Mouse (Mus musculus) stomach, postnatal 0 days (tissue): Measurements from ENCODE around the gene Eif3k. TPM values are rescaled to one million over a fixed set of nuclear protein-coding genes. Genes with fewer than 3 reads are reported as not detected.

Experiments used
- ATAC-seq: fragments of 200-750 bp; cut with Nextera tagmentation; 2 replicates; pipeline ENCODE4 v1.8.0; 2017; ENCODE audit not compliant: low FRiP score, low TSS enrichment
- DNase-seq: peaks from one replicate; pipeline ENCODE4 v3.0.0-alpha.2; 2016; ENCODE audit warnings: low spot score
- H3K27ac ChIP-seq: fragments of 300-500 bp; sonication (generic); replicated peaks from 2 replicates; pipeline ENCODE4 v1.5.1; 2014; ENCODE audit warnings: mild to moderate bottlenecking, control low read depth
- H3K27me3 ChIP-seq: fragments of 300-500 bp; sonication (generic); 2 replicates; pipeline ENCODE4 v1.6.1; 2014; ENCODE audit warnings: low read length; ENCODE audit not compliant: control insufficient read depth, insufficient read depth
- H3K36me3 ChIP-seq: fragments of 300-500 bp; sonication (generic); 2 replicates; pipeline ENCODE4 v1.6.1; 2014; ENCODE audit warnings: low read length, mixed read lengths; ENCODE audit not compliant: control insufficient read depth, insufficient read depth
- H3K4me1 ChIP-seq: fragments of 300-500 bp; sonication (generic); replicated peaks from 2 replicates; pipeline ENCODE4 v1.6.1; 2014; ENCODE audit warnings: antibody characterized with exemption; ENCODE audit not compliant: control insufficient read depth, insufficient read depth
- H3K4me2 ChIP-seq: fragments of 300-500 bp; sonication (generic); replicated peaks from 2 replicates; pipeline ENCODE4 v1.6.1; 2014; ENCODE audit warnings: low read depth, mild to moderate bottlenecking, control low read depth, moderate library complexity
- H3K4me3 ChIP-seq: fragments of 300-500 bp; sonication (generic); 2 replicates; pipeline ENCODE4 v1.5.1; 2014; ENCODE audit warnings: low read depth, low read length, control low read depth
- H3K9ac ChIP-seq: fragments of 300-500 bp; sonication (generic); 2 replicates; pipeline ENCODE4 v1.6.1; 2014; ENCODE audit warnings: mild to moderate bottlenecking, low read length, control low read depth, mixed read lengths
- H3K9me3 ChIP-seq: fragments of 300-500 bp; sonication (generic); 2 replicates; pipeline ENCODE4 v1.6.1; 2016; ENCODE audit warnings: low read length; ENCODE audit not compliant: control insufficient read depth
- CTCF ChIP-seq: IDR thresholded peaks from 2 replicates; pipeline ENCODE4 v1.5.1; 2016; ENCODE audit warnings: antibody characterized with exemption, low read depth, mild to moderate bottlenecking, moderate library complexity
- EP300 ChIP-seq: optimal IDR thresholded peaks from 2 replicates; pipeline ENCODE3; 2016; ENCODE audit warnings: antibody characterized with exemption
- WGBS: fragments of 180-500 bp; shearing (Covaris S2); extraction: QIAGEN DNeasy Blood & Tissue Kit; methylation state at CpG from one replicate; pipeline ENCODE4 v1.1.7; 2014; 5-methylcytosine and 5-hydroxymethylcytosine counted together
- polyA plus RNA-seq: library from polyadenylated mRNA; unstranded; fragments of >200 nt; fragmentation: Nextera tagmentation; extraction: Ambion mirVana; gene quantifications from 2 replicates; pipeline ENCODE4 v1.2.1, GENCODE M21; 2015

Eif3k gene
- 294 and 295 TPM in 2 replicates for polyA plus RNA-seq

GRCm38 (mm10) chr7:28981651-28982273 is at the start of gene Eif3k, which contains the start of gene Map4k1:
Gene Eif3k (minus strand): TSS chr7:28981864.
Gene Map4k1 (plus strand): TSS chr7:28982050.
- TF ChIP-seq CTCF (no peak; the same call in 1 of the 2 replicates), EP300 (no peak)
- H3K27ac ChIP-seq = peak within 1 kb of the TSS; percentile 88
- H3K4me1 ChIP-seq = peaks cover 7% of the 10 kb centered on the region; the same call in 1 of the 2 replicates
- H3K27me3 ChIP-seq = no peaks in the 10 kb centered on the region
- peaks cover 18% of the 10 kb centered on the region for H3K36me3 ChIP-seq
- no peaks in the 10 kb centered on the region for H3K9me3 ChIP-seq
- WGBS = under 1% methylated on average over 34 of the region's 36 CpGs
- H3K4me2 ChIP-seq = peak within 1 kb of the TSS; percentile 80
- DNase-seq (peak; percentile 95), ATAC-seq (peak; percentile 96)
- H3K9ac ChIP-seq = peak within 1 kb of the TSS; percentile 85
- peak within 1 kb of the TSS; percentile 67 for H3K4me3 ChIP-seq

GRCm38 (mm10) chr7:29029690-29030656 is 48.3 kb upstream of the Eif3k start:
- Histone ChIP-seq H3K4me2 (no peak overlapping the region), H3K27ac (no peak overlapping the region), H3K4me3 (no peak overlapping the region), H3K36me3 (no peaks in the 10 kb centered on the region), H3K27me3 (no peaks in the 10 kb centered on the region), H3K4me1 (no peaks in the 10 kb centered on the region), H3K9me3 (no peaks in the 10 kb centered on the region), H3K9ac (no peak overlapping the region)
- ATAC-seq (no peak), DNase-seq (no peak)
- 84% methylated on average over 14 of the region's 14 CpGs for WGBS
- no peak for TF ChIP-seq CTCF
- no peak for TF ChIP-seq EP300

- 86% methylated on average over 6 of the region's 6 CpGs for WGBS
Measured at GRCm38 (mm10) chr7:29028761-29029160, 47.1 kb upstream of the Eif3k start.

GRCm38 (mm10) chr7:29026811-29027210 is 45.1 kb upstream of the Eif3k start:
- 64% methylated on average over 4 of the region's 4 CpGs for WGBS

More at GRCm38 (mm10) chr7:29028761-29029160, 47.1 kb upstream of the Eif3k start:
- DNase-seq (no peak), ATAC-seq (no peak)
- Histone ChIP-seq H3K27ac (no peak overlapping the region), H3K9me3 (no peaks in the 10 kb centered on the region), H3K36me3 (no peaks in the 10 kb centered on the region), H3K27me3 (no peaks in the 10 kb centered on the region), H3K4me2 (no peak overlapping the region), H3K4me1 (no peaks in the 10 kb centered on the region), H3K4me3 (no peak overlapping the region), H3K9ac (no peak overlapping the region)
- TF ChIP-seq CTCF (no peak), EP300 (no peak)

GRCm38 (mm10) chr7:29026195-29026594 is 44.5 kb upstream of the Eif3k start:
- no peak overlapping the region for H3K9ac ChIP-seq
- H3K4me3 ChIP-seq = no peak overlapping the region
- H3K27me3 ChIP-seq = no peaks in the 10 kb centered on the region
- H3K4me1 ChIP-seq = no peaks in the 10 kb centered on the region
- TF ChIP-seq CTCF (no peak), EP300 (no peak)
- no peaks in the 10 kb centered on the region for H3K36me3 ChIP-seq
- no peaks in the 10 kb centered on the region for H3K9me3 ChIP-seq
- ATAC-seq (no peak), DNase-seq (no peak)
- 74% methylated on average over 5 of the region's 5 CpGs for WGBS
- no peak overlapping the region for H3K27ac ChIP-seq
- no peak overlapping the region for H3K4me2 ChIP-seq

More at GRCm38 (mm10) chr7:29026811-29027210, 45.1 kb upstream of the Eif3k start:
- Histone ChIP-seq H3K9me3 (no peaks in the 10 kb centered on the region), H3K4me2 (no peak overlapping the region), H3K4me3 (no peak overlapping the region), H3K9ac (no peak overlapping the region), H3K27ac (no peak overlapping the region), H3K27me3 (no peaks in the 10 kb centered on the region), H3K4me1 (no peaks in the 10 kb centered on the region), H3K36me3 (no peaks in the 10 kb centered on the region)
- no peak for DNase-seq
- ATAC-seq = no peak
- TF ChIP-seq CTCF = peak; percentile 32; the same call in 1 of the 2 replicates
- TF ChIP-seq EP300 = no peak
